Mouse (Mus musculus) myocyte (in vitro differentiated cells): ENCODE measurements around the gene Hoxd11.

Experiments
- CEBPB ChIP-seq: IDR thresholded peaks from 2 replicates; pipeline ENCODE4 v1.6.1; 2011; ENCODE audit warnings: mild to moderate bottlenecking, moderate library complexity; ENCODE audit not compliant: poor library complexity, insufficient read depth, severe bottlenecking
- MAX ChIP-seq: IDR thresholded peaks from one replicate; pipeline ENCODE4 v1.6.1; 2011; ENCODE audit warnings: low read depth, mild to moderate bottlenecking, control low read depth
- MYOG ChIP-seq, 3 experiments: IDR thresholded peaks; one replicate each; pipeline ENCODE4 v1.6.1; 2011; ENCODE audit warnings: control low read depth in 2 of 3, low read depth in 2 of 3, mild to moderate bottlenecking in 2 of 3; ENCODE audit not compliant: insufficient read length in 2 of 3, control insufficient read depth in 1 of 3, insufficient read depth in 1 of 3
- POLR2A ChIP-seq: IDR thresholded peaks from one replicate; pipeline ENCODE4 v1.6.1; 2011; ENCODE audit warnings: low read depth, mild to moderate bottlenecking, control low read depth, moderate library complexity; ENCODE audit not compliant: insufficient read length
- POLR2AphosphoS2 ChIP-seq: IDR thresholded peaks from one replicate; pipeline ENCODE4 v1.6.1; 2011; ENCODE audit warnings: low read depth, control low read depth; ENCODE audit not compliant: insufficient read length
- REST ChIP-seq: IDR thresholded peaks from one replicate; pipeline ENCODE4 v1.6.1; 2011; ENCODE audit warnings: mild to moderate bottlenecking, control low read depth, moderate library complexity; ENCODE audit not compliant: insufficient read depth, insufficient read length
- TCF12 ChIP-seq: IDR thresholded peaks from one replicate; pipeline ENCODE4 v1.6.1; 2011; ENCODE audit warnings: mild to moderate bottlenecking, control low read depth; ENCODE audit not compliant: poor library complexity, insufficient read depth, severe bottlenecking
- USF1 ChIP-seq: IDR thresholded peaks from one replicate; pipeline ENCODE4 v1.6.1; 2011; ENCODE audit warnings: low read depth, mild to moderate bottlenecking, control low read depth, moderate library complexity

GRCm38 (mm10) chr2:74710929-74711543, 31.7 kb downstream of the Hoxd11 start:
- no peak for TF ChIP-seq USF1
- no peak for TF ChIP-seq POLR2A
- no peak for TF ChIP-seq TCF12
- TF ChIP-seq CEBPB, result no peak
- TF ChIP-seq REST, result no peak
- TF ChIP-seq MAX, result no peak
- no peak for TF ChIP-seq MYOG (IDR thresholded peaks at IDR 0.05; ENCODE audit: control insufficient read depth in 1 of 3, insufficient read depth in 1 of 3, insufficient read length in 2 of 3, low read depth in 2 of 3)
- TF ChIP-seq POLR2AphosphoS2, result no peak
